In genomic region chr9:20830901-20831643, GRCm38 (mm10) we compare ENCODE assay signal across 8 mouse cellular contexts. TPM values are rescaled to one million over a fixed set of nuclear protein-coding genes. Genes with fewer than 3 reads are reported as not detected.
A peak's percentile ranks its signal among the peaks of the same experiment; 100 is the strongest.
DNase-seq lines count a peak whose midpoint lies in the region; ATAC-seq and TF ChIP-seq lines count a peak whose summit lies in the region.

No protein-coding gene starts in this region.

- intact Hi-C loops in gastrocnemius, postnatal 36 days (cut with DNase I), result loop anchor here (1.0 to 10.0 kb wide), 3 partner anchors 91 to 366 kb away; partner anchors contain the start of gene Zfp26
- intact Hi-C loops in left cerebral cortex, postnatal 14 days (cut with DNase I), result loop anchor here (5.0 kb wide), 1 partner anchor 169 kb away; no protein-coding TSS in a partner anchor

- WGBS in intestine, embryonic 15.5 days, result 17% methylated on average over 19 of the region's 19 CpGs
- WGBS in midbrain, embryonic 12.5 days, result 16% methylated on average over 19 of the region's 19 CpGs
- 16% methylated on average over 19 of the region's 19 CpGs for WGBS in small intestine, adult 2 months

- H3K27me3 ChIP-seq in intestine, embryonic 15.5 days (replicated peaks), result no peaks in the 10 kb centered on the region
- peaks cover 12% of the 10 kb centered on the region; the same call in 1 of the 2 replicates for H3K27me3 ChIP-seq in midbrain, embryonic 12.5 days
- H3K27me3 ChIP-seq in small intestine, adult 2 months (ENCODE audit: control insufficient read depth, insufficient read depth, low read length), result no peaks in the 10 kb centered on the region

- H3K36me3 ChIP-seq in intestine, embryonic 15.5 days, result no peaks in the 10 kb centered on the region
- no peaks in the 10 kb centered on the region for H3K36me3 ChIP-seq in midbrain, embryonic 12.5 days
- H3K36me3 ChIP-seq in small intestine, adult 2 months (ENCODE audit: control insufficient read depth, insufficient read depth, low read length), result no peaks in the 10 kb centered on the region

- H3K4me2 ChIP-seq in intestine, embryonic 15.5 days (replicated peaks), result peak overlapping the region; percentile 7; the same call in 1 of the 2 replicates
- peak overlapping the region; percentile 24 for H3K4me2 ChIP-seq in midbrain, embryonic 12.5 days (replicated peaks)

- H3K9me3 ChIP-seq in intestine, embryonic 15.5 days, result no peaks in the 10 kb centered on the region
- H3K9me3 ChIP-seq in midbrain, embryonic 12.5 days, result no peaks in the 10 kb centered on the region

- no peak for TF ChIP-seq POLR2A in small intestine, adult 2 months (IDR thresholded peaks at IDR 0.05; ENCODE audit: low read depth, low read length)

- H3K4me1 ChIP-seq in intestine, embryonic 15.5 days (replicated peaks), result peaks cover 5% of the 10 kb centered on the region; the same call in 1 of the 2 replicates
- H3K4me1 ChIP-seq in midbrain, embryonic 12.5 days, result no peaks in the 10 kb centered on the region
- H3K4me1 ChIP-seq in small intestine, adult 2 months (ENCODE audit: control insufficient read depth, insufficient read depth, insufficient read length, low read length), result peaks cover 3% of the 10 kb centered on the region; the same call in 1 of the 2 replicates

- no peak overlapping the region for H3K4me3 ChIP-seq in intestine, embryonic 15.5 days (replicated peaks)
- H3K4me3 ChIP-seq in midbrain, embryonic 12.5 days, result no peak overlapping the region
- H3K4me3 ChIP-seq in small intestine, adult 2 months (ENCODE audit: low read depth, low read length), result no peak overlapping the region

- ATAC-seq in intestine, embryonic 15.5 days, result peak; percentile 90
- ATAC-seq in midbrain, embryonic 12.5 days (ENCODE audit: low FRiP score, low read depth), result peak; percentile 87
- no peak for ATAC-seq in inflammation-experienced regulatory T-cells, adult 6 months

- peak; percentile 98 for DNase-seq in adrenal gland, postnatal 10 days
- DNase-seq in embryo, embryonic 11.5 days (ENCODE audit: low read depth, low spot score), result peak; percentile 88
- peak; percentile 96 to 97 for DNase-seq in gastrocnemius, postnatal 36 days
- peak; percentile 94 to 97 for DNase-seq in left cerebral cortex, postnatal 14 days (ENCODE audit: low spot score in 2 of 2)

- TF ChIP-seq CTCF in small intestine, adult 2 months (IDR thresholded peaks at IDR 0.05; ENCODE audit: extremely low read depth, insufficient read length, insufficient replicate concordance, low read depth, low read length), result peak; percentile 92

- H3K27ac ChIP-seq in intestine, embryonic 15.5 days, result no peak overlapping the region
- H3K27ac ChIP-seq in midbrain, embryonic 12.5 days (replicated peaks), result no peak overlapping the region
- no peak overlapping the region for H3K27ac ChIP-seq in small intestine, adult 2 months (ENCODE audit: insufficient read depth, low read depth, low read length)

- H3K9ac ChIP-seq in intestine, embryonic 15.5 days, result no peak overlapping the region
- H3K9ac ChIP-seq in midbrain, embryonic 12.5 days (replicated peaks), result no peak overlapping the region

RNA-seq across cellular contexts. Expression of gene Rdh8, which starts 12.8 kb away (rescaled TPM):
- total RNA-seq in adrenal gland, postnatal 10 days (2021), result not detected
- total RNA-seq in gastrocnemius, postnatal 36 days (2021), result under 1 TPM; 0.17 to 0.23 TPM
- polyA plus RNA-seq in intestine, embryonic 15.5 days (2015; fragmentation: Nextera tagmentation; extraction: Ambion mirVana), result not detected in 2 replicates
- total RNA-seq in left cerebral cortex, postnatal 14 days (2021), result not detected
- polyA plus RNA-seq in midbrain, embryonic 12.5 days (2016; fragmentation: Nextera tagmentation; extraction: Ambion mirVana), result not detected in 2 replicates
- not detected in 2 replicates for polyA plus RNA-seq in small intestine, adult 2 months (2012; rRNA removed)
- polyA plus RNA-seq in inflammation-experienced regulatory T-cells, adult 6 months (2017; shearing (Covaris generic)), result not detected

RNA-seq across cellular contexts. Expression of gene Col5a3, which starts 16.2 kb away (rescaled TPM):
- 100 to 1,000 TPM in 1 of 2 experiments, 10 to 100 TPM in 1; 99.1 to 106 TPM for total RNA-seq in adrenal gland, postnatal 10 days (2021)
- total RNA-seq in gastrocnemius, postnatal 36 days (2021), result 10 to 100 TPM; 26.1 to 33.6 TPM
- polyA plus RNA-seq in intestine, embryonic 15.5 days (2015; fragmentation: Nextera tagmentation; extraction: Ambion mirVana), result 2.7 and 2.8 TPM in 2 replicates
- total RNA-seq in left cerebral cortex, postnatal 14 days (2021), result 1 to 10 TPM; 1.8 to 1.9 TPM
- polyA plus RNA-seq in midbrain, embryonic 12.5 days (2016; fragmentation: Nextera tagmentation; extraction: Ambion mirVana), result 0.63 and 0.84 TPM in 2 replicates
- 2.1 and 2.4 TPM in 2 replicates for polyA plus RNA-seq in small intestine, adult 2 months (2012; rRNA removed)
- polyA plus RNA-seq in inflammation-experienced regulatory T-cells, adult 6 months (2017; shearing (Covaris generic)), result not detected

RNA-seq across cellular contexts. Expression of gene A230050P20Rik, which starts 37.4 kb away (rescaled TPM):
- 10 to 100 TPM; 17.1 to 28.0 TPM for total RNA-seq in adrenal gland, postnatal 10 days (2021)
- total RNA-seq in gastrocnemius, postnatal 36 days (2021), result 1 to 10 TPM; 1.7 TPM
- 15.0 and 19.8 TPM in 2 replicates for polyA plus RNA-seq in intestine, embryonic 15.5 days (2015; fragmentation: Nextera tagmentation; extraction: Ambion mirVana)
- 10 to 100 TPM; 54.4 to 57.9 TPM for total RNA-seq in left cerebral cortex, postnatal 14 days (2021)
- 1.3 and 1.8 TPM in 2 replicates for polyA plus RNA-seq in midbrain, embryonic 12.5 days (2016; fragmentation: Nextera tagmentation; extraction: Ambion mirVana)
- polyA plus RNA-seq in small intestine, adult 2 months (2012; rRNA removed), result 22.3 and 37.9 TPM in 2 replicates
- 10 to 100 TPM in 2 of 3 experiments, 1 to 10 TPM in 1; 9.9 to 16.8 (median 14.3) TPM for polyA plus RNA-seq in inflammation-experienced regulatory T-cells, adult 6 months (2017; shearing (Covaris generic))

RNA-seq across cellular contexts. Expression of gene Angptl6, which starts 48.5 kb away (rescaled TPM):
- 1 to 10 TPM; 5.0 to 5.3 TPM for total RNA-seq in adrenal gland, postnatal 10 days (2021)
- total RNA-seq in gastrocnemius, postnatal 36 days (2021), result 1 to 10 TPM; 3.8 to 5.2 TPM
- 8.3 and 10.7 TPM in 2 replicates for polyA plus RNA-seq in intestine, embryonic 15.5 days (2015; fragmentation: Nextera tagmentation; extraction: Ambion mirVana)
- total RNA-seq in left cerebral cortex, postnatal 14 days (2021), result 10 to 100 TPM; 10.3 to 11.1 TPM
- 4.3 TPM in 2 replicates for polyA plus RNA-seq in midbrain, embryonic 12.5 days (2016; fragmentation: Nextera tagmentation; extraction: Ambion mirVana)
- 4.3 and 8.0 TPM in 2 replicates for polyA plus RNA-seq in small intestine, adult 2 months (2012; rRNA removed)
- polyA plus RNA-seq in inflammation-experienced regulatory T-cells, adult 6 months (2017; shearing (Covaris generic)), result 1 to 10 TPM in 1 of 3 experiments, under 1 TPM in 2; 0.27 to 1.9 (median 0.63) TPM

RNA-seq across cellular contexts. Expression of gene Ppan, which starts 56.9 kb away (rescaled TPM):
- 10 to 100 TPM; 32.6 to 38.2 TPM for total RNA-seq in adrenal gland, postnatal 10 days (2021)
- 1 to 10 TPM; 6.1 to 8.7 TPM for total RNA-seq in gastrocnemius, postnatal 36 days (2021)
- polyA plus RNA-seq in intestine, embryonic 15.5 days (2015; fragmentation: Nextera tagmentation; extraction: Ambion mirVana), result 91.6 and 95.5 TPM in 2 replicates
- total RNA-seq in left cerebral cortex, postnatal 14 days (2021), result 10 to 100 TPM; 22.8 to 25.7 TPM
- polyA plus RNA-seq in midbrain, embryonic 12.5 days (2016; fragmentation: Nextera tagmentation; extraction: Ambion mirVana), result 55.3 and 62.7 TPM in 2 replicates
- polyA plus RNA-seq in small intestine, adult 2 months (2012; rRNA removed), result 33.4 and 42.2 TPM in 2 replicates
- 10 to 100 TPM; 16.1 to 28.8 (median 24.2) TPM for polyA plus RNA-seq in inflammation-experienced regulatory T-cells, adult 6 months (2017; shearing (Covaris generic))
